Mouse (Mus musculus) induced T-regulatory cell, adult 2 months (primary cell): ENCODE results near the gene Dcx.

Experiments
- DNase-seq: peaks from one replicate; pipeline ENCODE4 v3.0.0-alpha.2; 2012; ENCODE audit warnings: low read depth

The Dcx gene

DNA sequence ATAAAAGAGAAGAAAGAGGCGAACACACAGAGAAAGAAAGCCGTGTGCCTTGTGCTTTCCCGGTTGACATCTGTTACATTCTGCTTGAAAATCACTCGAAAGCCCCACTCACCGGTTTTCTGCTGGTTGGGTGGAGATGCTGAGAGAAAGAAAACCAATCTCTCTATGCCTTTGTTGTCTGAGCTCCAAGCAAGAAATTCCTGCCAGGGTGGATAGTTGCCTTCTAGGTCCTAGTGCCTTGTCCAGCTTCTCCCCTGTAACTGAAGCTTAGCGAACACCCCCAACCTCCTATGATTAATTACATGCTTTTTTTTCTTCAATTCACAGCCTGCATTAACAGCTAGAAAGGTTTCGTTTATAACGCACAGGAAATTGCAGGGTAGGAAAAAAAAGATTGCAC lies at the start of gene Dcx:
TSS of gene Dcx (minus strand) at position 354 of the 400 bp plus-strand sequence.
- DNase-seq = no peak

GRCm38 (mm10) chrX:143966249-143966648 lies 33.1 kb upstream of the Dcx start:
- DNase-seq = no peak

DNA sequence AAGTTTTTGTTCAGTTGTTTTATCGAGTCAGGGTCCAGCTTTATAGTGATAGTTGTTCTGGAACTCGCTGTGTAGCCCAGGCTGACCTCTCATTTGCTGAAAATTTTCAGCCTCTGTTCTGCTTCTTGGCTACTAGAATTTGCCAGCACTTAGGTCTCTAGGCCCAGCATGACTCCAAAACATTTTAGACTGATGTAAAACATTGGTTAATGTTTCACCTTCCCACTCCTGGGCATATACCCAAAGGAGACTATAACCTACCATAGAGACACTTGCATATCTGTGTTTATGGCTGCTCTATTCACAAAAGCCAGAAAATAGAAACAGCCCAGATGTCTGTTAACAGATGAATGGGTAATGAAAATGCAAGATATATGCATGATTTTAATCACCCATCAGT lies 560 bp upstream of the Dcx start:
- no peak for DNase-seq

DNA sequence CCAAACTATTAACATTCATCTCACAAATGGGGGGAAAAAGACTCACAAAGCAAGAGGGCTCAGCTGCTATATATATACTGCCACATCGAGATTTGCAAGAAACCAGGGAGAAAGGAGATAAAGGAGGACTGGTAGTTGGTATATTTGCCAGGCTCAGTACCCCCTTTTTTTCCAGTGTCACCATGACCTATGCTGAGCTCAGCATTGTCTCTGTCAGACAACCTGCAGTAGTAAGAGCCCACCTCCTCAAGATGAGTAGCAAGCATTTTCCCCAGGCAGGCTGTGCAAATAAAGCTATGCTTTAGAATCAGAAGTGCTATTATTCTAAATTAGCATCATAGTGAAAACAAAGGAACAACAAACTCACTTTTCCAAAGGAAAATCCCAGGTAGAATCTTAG lies 581 bp downstream of the Dcx start:
- DNase-seq = no peak

- no peak for DNase-seq
Observed at GRCm38 (mm10) chrX:143931400-143932185, 1.5 kb downstream of the Dcx start.

DNA sequence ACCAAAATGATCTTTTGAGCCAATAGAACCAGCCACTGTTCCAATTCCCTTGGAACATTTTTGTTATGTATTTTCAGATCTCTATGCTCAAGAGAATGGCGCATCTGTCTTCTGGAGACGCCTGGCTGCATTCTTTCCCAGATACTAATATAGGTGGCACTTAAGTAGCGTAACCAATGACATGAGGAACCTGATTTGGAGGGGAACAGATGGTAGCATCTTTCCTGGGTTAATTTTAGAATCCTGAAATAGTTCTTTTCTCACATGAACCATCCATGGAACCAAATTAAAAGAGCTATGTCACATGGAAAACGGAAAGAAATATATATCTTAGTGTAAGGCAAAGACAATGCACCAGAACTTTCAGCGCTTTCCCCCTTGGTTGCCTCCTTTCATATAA lies 11.0 kb downstream of the Dcx start:
- DNase-seq = no peak

DNA sequence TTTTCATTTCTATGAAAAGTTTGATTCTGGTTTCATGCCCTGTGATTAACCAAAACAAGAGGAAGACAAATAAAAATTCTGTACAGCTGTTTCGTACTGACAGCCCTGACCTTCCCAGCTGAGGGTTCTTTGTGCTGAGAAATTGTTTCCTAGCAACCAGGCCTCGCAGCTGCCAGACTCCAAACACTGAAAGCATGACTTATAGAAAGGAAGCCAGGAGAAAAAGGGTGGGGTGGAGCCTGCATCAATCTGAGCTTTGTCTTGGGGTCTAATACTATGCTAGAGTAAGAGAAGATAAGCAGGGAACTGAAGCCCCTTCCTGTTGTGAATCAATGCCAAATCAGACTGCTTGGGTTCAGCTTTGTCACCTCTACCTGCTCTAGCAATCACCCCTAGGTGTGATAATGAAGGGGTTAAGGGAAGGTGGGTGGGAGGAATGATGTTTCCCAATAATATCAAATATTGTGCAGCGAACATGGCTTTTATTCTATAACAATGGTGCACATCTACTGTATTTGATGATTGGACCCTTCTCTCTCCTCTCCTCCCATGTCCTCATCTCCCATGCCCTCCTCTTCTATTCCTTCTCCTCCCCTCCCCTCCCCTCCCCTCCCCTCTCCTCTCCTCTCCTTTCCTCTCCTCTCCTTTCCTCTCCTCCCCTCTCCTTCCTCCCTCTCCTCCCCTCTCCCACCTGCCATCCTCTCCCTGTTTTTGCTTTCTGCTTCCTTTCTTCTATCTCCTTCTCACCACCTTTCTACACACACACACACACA lies 26.2 kb downstream of the Dcx start:
- DNase-seq = no peak

- DNase-seq = no peak
Observed at GRCm38 (mm10) chrX:143904689-143905088, 28.4 kb downstream of the Dcx start.

GRCm38 (mm10) chrX:143902300-143902699 lies 30.8 kb downstream of the Dcx start:
- DNase-seq = no peak

DNA sequence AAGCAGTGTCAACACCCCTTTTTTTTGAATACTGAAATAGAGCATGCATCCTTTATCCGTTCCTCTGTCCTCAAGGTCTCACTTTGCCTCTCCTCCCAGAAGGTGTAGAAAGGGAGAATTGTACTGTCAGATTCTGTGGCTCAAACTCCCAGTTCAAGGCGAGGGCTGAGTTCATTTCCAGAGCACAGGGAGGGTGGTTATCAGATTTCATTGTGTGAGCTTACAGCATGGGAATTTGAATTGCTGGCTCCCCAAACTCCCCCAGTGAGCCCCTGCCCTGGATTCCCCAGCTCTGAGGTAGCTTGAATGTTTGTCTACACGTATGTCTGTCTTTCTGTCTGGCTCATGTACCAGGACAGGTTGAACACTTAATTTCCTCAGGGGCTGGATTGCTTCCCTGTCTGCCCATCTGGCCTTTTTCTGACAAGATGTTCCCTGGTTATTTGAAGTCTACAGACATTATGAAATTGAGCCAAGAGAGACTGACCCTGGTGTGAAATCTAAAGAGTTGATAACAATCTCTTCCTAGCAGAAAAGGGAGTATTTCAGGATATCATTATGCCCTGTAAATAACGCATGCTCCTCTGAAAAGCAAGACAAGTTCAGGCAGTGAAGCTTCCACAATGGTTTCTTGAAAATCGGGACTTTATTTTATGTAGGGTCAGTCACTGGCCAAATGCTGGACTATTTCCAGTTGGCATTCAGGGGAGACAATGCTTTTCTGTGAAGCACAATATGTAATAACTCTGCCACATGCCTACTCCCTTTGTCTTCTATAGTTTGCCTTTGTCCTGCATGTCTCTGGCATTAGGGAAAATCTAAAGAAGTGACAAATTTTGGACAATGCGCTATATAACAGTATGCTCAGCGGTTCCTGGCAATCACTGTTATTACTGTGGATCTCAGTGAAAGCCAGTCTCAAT lies 35.5 kb downstream of the Dcx start:
- DNase-seq = no peak

DNA sequence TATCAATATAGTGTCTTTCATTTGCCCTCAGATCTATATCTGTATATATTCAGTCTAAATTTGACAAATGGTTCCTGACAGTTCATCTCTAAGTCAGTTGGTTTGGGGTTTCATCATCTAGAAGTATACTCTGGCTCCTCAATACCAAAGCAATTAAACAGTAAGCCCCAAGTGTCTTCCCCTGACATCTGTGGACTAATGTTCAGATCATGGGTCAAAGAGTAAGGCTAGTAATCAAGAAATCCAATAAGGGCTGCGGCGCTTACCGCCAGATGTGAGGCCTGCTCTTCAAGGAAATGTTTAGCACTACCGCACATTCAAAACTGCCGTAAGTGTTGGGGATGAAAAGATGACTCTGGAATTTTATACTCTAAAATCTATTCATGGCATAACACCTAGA lies 36.2 kb downstream of the Dcx start:
- no peak for DNase-seq

DNA sequence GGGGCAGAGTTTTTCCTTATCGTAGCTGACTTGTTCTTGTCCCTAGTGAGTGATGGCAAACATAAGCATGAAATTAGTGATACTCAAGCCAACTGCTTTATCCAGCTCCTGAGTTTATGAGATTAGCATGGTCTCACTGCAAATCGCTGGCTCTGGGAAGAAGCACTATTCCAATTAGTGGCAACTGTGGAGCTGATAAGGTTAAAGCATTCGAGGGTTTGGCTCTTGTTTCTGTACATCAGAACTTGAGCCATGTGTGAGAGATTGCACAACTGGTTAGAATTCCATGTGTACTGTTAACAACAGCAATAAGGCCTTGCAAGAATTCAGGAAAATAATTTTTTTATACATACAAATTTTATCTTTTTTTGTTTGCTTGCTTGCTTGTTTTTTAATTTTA lies 39.9 kb downstream of the Dcx start:
- DNase-seq = no peak

GRCm38 (mm10) chrX:143885765-143886164 lies 47.3 kb downstream of the Dcx start:
- no peak for DNase-seq

DNA sequence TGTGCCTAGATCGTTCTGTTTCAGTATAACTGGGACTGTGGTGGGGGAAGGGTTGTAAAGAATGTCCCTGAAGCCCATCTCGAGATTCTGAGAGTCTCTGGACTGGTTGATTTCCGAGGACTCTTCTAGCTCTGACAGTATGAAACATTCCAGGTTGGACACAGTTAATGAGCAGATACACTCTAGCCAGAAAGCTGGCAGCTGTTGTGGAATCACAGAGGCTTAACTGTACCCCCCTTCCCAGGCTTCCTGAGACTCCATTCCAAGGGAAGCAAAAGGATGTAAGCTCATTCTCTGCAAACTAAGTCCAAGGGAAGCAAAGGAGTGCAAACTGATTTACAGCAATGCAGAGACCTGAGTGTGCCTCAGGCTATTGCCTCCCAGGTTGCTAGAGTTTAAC lies 48.2 kb downstream of the Dcx start:
- no peak for DNase-seq

DNA sequence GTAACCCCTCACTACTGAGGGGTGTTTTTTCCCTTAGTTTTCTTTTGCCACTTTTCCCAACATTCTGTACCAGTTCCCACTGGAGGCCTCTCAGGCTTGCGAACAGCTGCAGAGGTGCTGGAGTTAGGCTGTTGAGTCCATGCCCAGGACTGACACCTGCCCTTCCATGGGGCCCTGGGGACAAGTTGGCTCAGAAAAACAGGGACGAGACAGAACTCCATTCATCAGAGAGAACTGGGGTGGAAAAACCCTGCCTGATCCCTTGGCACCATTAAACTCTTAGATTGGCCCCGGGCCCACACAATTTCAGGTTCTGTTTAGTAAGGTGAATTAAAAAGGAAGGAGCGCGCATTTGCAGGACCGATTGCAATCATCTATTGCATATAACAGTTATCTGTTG lies 48.8 kb downstream of the Dcx start:
- DNase-seq = no peak

GRCm38 (mm10) chrX:143881806-143882468 lies 51.2 kb downstream of the Dcx start:
- DNase-seq = no peak

DNA sequence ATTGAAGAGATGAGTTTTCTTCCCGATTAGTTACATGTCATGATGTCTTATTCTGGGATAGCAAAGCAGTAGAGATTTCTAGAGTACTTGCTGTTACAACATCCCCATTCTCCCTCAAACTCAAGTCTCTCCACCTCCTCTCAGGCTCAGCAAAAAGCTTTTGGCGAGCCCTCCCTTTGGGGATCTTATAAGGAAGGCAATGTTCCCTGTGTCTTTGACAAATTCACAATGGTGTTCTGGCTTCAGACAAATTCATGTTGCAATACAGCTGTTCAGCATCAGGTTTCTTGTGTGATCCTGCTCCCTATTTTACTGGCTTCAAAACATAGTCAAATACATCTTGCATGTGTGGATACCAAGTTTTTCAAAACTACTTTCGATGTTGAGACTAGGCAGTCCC lies 53.5 kb downstream of the Dcx start:
- no peak for DNase-seq

DNA sequence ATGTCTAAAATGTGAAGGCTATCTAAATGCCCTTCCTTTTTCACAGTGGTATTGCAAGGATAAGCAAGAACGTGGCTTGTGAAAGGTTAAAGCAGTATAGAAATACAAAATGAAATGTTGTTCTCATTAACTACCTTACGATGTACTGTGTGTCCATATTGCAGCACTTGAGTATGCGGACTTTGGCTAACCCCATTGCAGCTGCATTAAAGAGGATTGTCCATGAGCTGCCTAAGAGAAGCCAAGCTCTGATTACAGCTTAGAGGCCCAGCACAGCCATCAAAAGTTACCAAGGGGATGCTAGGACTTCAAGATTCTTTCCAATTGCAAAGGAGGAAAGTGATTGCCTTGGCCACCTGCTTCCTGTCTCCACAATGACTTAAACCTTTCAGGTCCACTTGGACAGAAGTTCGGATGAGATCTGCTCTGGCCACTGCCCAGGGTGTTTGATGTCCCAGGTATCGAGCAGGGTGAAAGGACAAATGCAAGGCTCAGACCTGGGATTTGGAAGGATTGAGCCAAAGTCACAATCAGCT lies 65.9 kb downstream of the Dcx start:
- no peak for DNase-seq

DNA sequence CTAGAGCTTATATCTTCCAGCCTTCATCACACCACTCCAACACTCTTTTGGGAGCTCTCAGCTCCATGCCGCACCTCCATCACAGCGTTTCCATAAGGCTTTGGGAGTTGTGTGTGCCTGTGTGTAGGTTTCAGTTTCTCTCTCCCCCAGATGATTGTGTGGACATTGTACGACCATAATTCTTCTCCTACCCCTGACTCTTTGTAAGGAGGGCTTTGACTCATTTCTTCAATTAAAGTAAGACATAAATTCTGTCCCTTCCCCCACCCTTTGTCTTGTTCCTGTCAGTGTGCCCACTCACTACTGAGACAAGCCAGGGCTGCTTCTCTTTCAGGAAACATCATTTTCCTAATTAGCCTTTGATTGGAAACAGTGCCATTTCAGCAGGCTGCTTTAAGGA lies 81.8 kb downstream of the Dcx start:
- no peak for DNase-seq

DNA sequence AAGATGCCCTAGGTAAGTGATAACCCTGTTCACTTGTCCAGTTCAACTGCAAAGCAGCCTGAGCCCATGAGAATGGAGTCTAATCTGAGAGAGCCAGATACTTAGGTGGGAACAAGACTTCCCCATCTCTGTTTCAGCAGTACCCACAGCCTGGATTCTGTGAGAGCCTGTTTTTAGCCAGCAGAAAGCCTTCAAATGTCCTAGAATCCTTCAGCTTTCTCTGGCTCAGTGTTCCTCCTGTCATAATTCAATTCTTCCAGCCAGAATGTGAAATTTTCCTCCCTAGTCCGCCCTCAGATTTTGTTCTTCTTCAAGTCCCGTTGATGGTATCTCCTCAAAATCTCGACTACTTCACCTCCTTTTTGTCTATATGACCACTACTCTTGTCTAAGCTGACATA lies 83.1 kb downstream of the Dcx start:
- DNase-seq = no peak

DNA sequence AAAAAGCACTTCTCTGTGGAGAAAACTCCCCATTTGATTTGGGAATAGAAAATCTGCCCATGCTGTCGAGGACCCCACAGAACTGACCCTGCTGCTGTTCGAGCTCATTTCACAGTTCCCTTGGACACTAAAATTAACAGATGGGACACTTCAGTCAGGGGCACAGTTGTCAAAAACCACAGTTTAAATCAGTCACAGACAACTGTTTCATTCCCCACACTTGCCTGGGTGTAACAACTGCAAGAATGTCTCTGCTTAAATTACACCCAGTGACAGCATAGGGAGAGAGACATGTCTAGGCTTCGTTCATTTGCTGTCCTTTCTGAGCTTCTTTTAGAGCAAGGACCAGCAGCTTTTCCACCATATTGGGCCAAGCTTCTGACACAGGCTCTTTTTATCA lies 86.5 kb downstream of the Dcx start:
- DNase-seq = no peak

DNA sequence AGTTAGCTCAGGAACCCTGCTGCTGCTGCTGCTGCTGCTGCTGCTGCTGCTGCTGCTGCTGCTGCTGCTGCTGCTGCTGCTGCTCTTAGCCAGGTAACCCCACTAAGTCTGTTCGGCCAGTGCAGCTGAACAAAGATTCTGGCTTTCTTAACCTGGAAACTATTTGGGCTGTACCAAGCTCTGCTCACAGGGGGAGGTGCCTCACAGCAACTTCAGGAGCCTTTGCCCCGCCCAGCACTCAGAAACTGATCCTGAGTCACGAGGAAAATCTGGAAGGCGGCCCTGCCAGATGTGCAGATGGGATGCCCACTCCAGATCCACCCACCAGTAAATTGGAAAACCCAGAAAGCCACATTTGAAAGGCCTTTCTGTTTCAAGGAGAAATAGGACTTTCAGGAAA lies 105.9 kb downstream of the Dcx start, which contains the start of gene Capn6:
TSS of gene Capn6 (minus strand) at position 203 of the 400 bp plus-strand sequence.
- no peak for DNase-seq
